Mouse (Mus musculus) ovary, adult 18-20 months (tissue): ENCODE data around the gene Lrba.

ENCODE experiments used
- DNase-seq: peaks from one replicate; pipeline ENCODE4 v3.0.0; 2022; ENCODE audit warnings: low spot score, mixed read lengths

Gene Lrba

GRCm38 (mm10) chr3:86799041-86799440 lies 574.6 kb downstream of the Lrba start:
- no peak for DNase-seq

- DNase-seq: no peak
Measured at GRCm38 (mm10) chr3:86800841-86801240, 576.4 kb downstream of the Lrba start.

GRCm38 (mm10) chr3:86802825-86803224 lies 578.3 kb downstream of the Lrba start:
- no peak for DNase-seq

- no peak for DNase-seq
Measured at GRCm38 (mm10) chr3:86804265-86804664, 579.8 kb downstream of the Lrba start.

- no peak for DNase-seq
Measured at GRCm38 (mm10) chr3:86806834-86807233, 582.4 kb downstream of the Lrba start.

- no peak for DNase-seq
Measured at GRCm38 (mm10) chr3:86807750-86808467, 583.4 kb downstream of the Lrba start.

- DNase-seq: no peak
Measured at GRCm38 (mm10) chr3:86809199-86809598, 584.7 kb downstream of the Lrba start.

GRCm38 (mm10) chr3:86809646-86810045 lies 585.2 kb downstream of the Lrba start:
- DNase-seq: no peak

- DNase-seq: no peak
Measured at GRCm38 (mm10) chr3:86810908-86811307, 586.4 kb downstream of the Lrba start.

GRCm38 (mm10) chr3:86812689-86813088 lies 588.2 kb downstream of the Lrba start:
- peak; percentile 40 for DNase-seq

- DNase-seq: no peak
Measured at GRCm38 (mm10) chr3:86818001-86818585, 593.6 kb downstream of the Lrba start.

GRCm38 (mm10) chr3:86819372-86819771 lies 594.9 kb downstream of the Lrba start:
- DNase-seq: no peak

GRCm38 (mm10) chr3:86820344-86820743 lies 595.9 kb downstream of the Lrba start:
- no peak for DNase-seq

- DNase-seq: no peak
Measured at GRCm38 (mm10) chr3:86821383-86821782, 596.9 kb downstream of the Lrba start.

GRCm38 (mm10) chr3:86827506-86827905 lies 603.0 kb downstream of the Lrba start:
- DNase-seq: no peak

GRCm38 (mm10) chr3:86832115-86832514 lies 607.6 kb downstream of the Lrba start:
- no peak for DNase-seq
